Mouse (Mus musculus) kidney, embryonic 15.5 days (tissue): ENCODE measurements at regions not wholly inside any gene's neighbourhood (a gene's known extent, or its start where the extent isn't known, plus 50 kb on each side); places are given as distances from the start of the nearest gene placed in this dataset.

Experiments used
- ATAC-seq: fragments of 200-750 bp; cut with Nextera tagmentation; replicated peaks from 2 replicates; pipeline ENCODE4 v1.8.0; 2017; ENCODE audit warnings: moderate TSS enrichment; ENCODE audit not compliant: low FRiP score
- H3K27ac ChIP-seq: fragments of 300-500 bp; sonication (generic); 2 replicates; pipeline ENCODE4 v1.5.1; 2015; ENCODE audit warnings: mild to moderate bottlenecking, inconsistent platforms
- H3K27me3 ChIP-seq: fragments of 300-500 bp; sonication (generic); 2 replicates; pipeline ENCODE4 v1.6.1; 2015; ENCODE audit warnings: inconsistent platforms
- H3K36me3 ChIP-seq: fragments of 300-500 bp; sonication (generic); 2 replicates; pipeline ENCODE4 v1.6.1; 2015; ENCODE audit warnings: inconsistent platforms
- H3K4me1 ChIP-seq: fragments of 300-500 bp; sonication (generic); 2 replicates; pipeline ENCODE4 v1.6.1; 2015; ENCODE audit warnings: inconsistent platforms
- H3K4me2 ChIP-seq: fragments of 300-500 bp; sonication (generic); 2 replicates; pipeline ENCODE4 v1.6.1; 2015; ENCODE audit warnings: moderate library complexity, mild to moderate bottlenecking, inconsistent platforms
- H3K4me3 ChIP-seq: fragments of 300-500 bp; sonication (generic); replicated peaks from 2 replicates; pipeline ENCODE4 v1.5.1; 2015; ENCODE audit warnings: mild to moderate bottlenecking, inconsistent platforms
- H3K9ac ChIP-seq: fragments of 300-500 bp; sonication (generic); 2 replicates; pipeline ENCODE4 v1.6.1; 2015; ENCODE audit warnings: mild to moderate bottlenecking, inconsistent platforms
- H3K9me3 ChIP-seq: fragments of 300-500 bp; sonication (generic); replicated peaks from 2 replicates; pipeline ENCODE4 v1.6.1; 2016; ENCODE audit warnings: inconsistent platforms
- WGBS: fragments of 180-500 bp; shearing (Covaris S2); methylation state at CpG from one replicate; pipeline ENCODE4 v1.1.7; 2015; ENCODE audit warnings: mixed read lengths; 5-methylcytosine and 5-hydroxymethylcytosine counted together

GRCm38 (mm10) chr15:59263433-59264328 lies 374.6 kb downstream of the Gm49356 start:
- H3K4me1 ChIP-seq = peaks cover 11% of the 10 kb centered on the region; the same call in 1 of the 2 replicates
- H3K9ac ChIP-seq = no peak overlapping the region
- no peak overlapping the region for H3K27ac ChIP-seq
- whole genome bisulfite sequencing = 58% methylated on average over 13 of the region's 13 CpGs
- H3K27me3 ChIP-seq = no peaks in the 10 kb centered on the region
- no peaks in the 10 kb centered on the region for H3K36me3 ChIP-seq
- no peak for ATAC-seq
- no peak overlapping the region for H3K4me3 ChIP-seq
- H3K4me2 ChIP-seq = no peak overlapping the region
- no peaks in the 10 kb centered on the region for H3K9me3 ChIP-seq
